Mouse (Mus musculus) MEL (cell line): ENCODE data around the gene Hoxb4.

Experiments
- CHD2 ChIP-seq: IDR thresholded peaks from 2 replicates; pipeline ENCODE4 v1.6.1; 2011; ENCODE audit warnings: low read length, improper control_type of control experiment
- CTCF ChIP-seq, 3 experiments: IDR thresholded peaks in 2 of 3; conservative IDR thresholded peaks in 1 of 3; 2 replicates each; pipeline ENCODE4 v1.5.1; 2011 to 2012; ENCODE audit warnings: low read length in 3 of 3, low read depth in 2 of 3, mild to moderate bottlenecking in 2 of 3, improper control_type of control experiment in 1 of 3, inconsistent platforms in 1 of 3, mixed read lengths in 1 of 3, moderate library complexity in 1 of 3; ENCODE audit not compliant: control insufficient read depth in 1 of 3, insufficient read depth in 1 of 3, poor library complexity in 1 of 3, severe bottlenecking in 1 of 3
- EP300 ChIP-seq, 2 experiments: IDR thresholded peaks; 2 replicates each; pipeline ENCODE4 v1.6.1; 2011; ENCODE audit warnings: improper control_type of control experiment in 2 of 2, low read length in 2 of 2, low read depth in 1 of 2, mild to moderate bottlenecking in 1 of 2
- ETS1 ChIP-seq: IDR thresholded peaks from 2 replicates; pipeline ENCODE4 v1.6.1; 2012; ENCODE audit warnings: low read depth, mild to moderate bottlenecking, inconsistent platforms, low read length, improper control_type of control experiment, moderate library complexity
- KAT2A ChIP-seq: conservative IDR thresholded peaks from 2 replicates; pipeline ENCODE4 v1.6.1; 2012; ENCODE audit warnings: low read depth, low read length, improper control_type of control experiment, inconsistent platforms
- MEF2A ChIP-seq: IDR thresholded peaks from 2 replicates; pipeline ENCODE4 v1.6.1; 2014; ENCODE audit warnings: low read depth, mild to moderate bottlenecking, inconsistent platforms, low read length, improper control_type of control experiment; ENCODE audit not compliant: poor library complexity, insufficient replicate concordance, severe bottlenecking; ENCODE audit errors: extremely low read depth
- MXI1 ChIP-seq: IDR thresholded peaks from 2 replicates; pipeline ENCODE4 v1.6.1; 2011; ENCODE audit warnings: mild to moderate bottlenecking, low read depth, low read length, improper control_type of control experiment
- POLR2A ChIP-seq, 2 experiments: IDR thresholded peaks; 2 replicates each; pipeline ENCODE4 v1.6.1; 2011 to 2012; ENCODE audit warnings: low read length in 2 of 2, mild to moderate bottlenecking in 2 of 2, control low read depth in 1 of 2, improper control_type of control experiment in 1 of 2, low read depth in 1 of 2, moderate library complexity in 1 of 2; ENCODE audit not compliant: control insufficient read depth in 1 of 2, insufficient read depth in 1 of 2, poor library complexity in 1 of 2
- POLR2AphosphoS2 ChIP-seq: IDR thresholded peaks from 2 replicates; pipeline ENCODE4 v1.6.1; 2011; ENCODE audit warnings: low read length, improper control_type of control experiment
- TCF12 ChIP-seq: IDR thresholded peaks from 2 replicates; pipeline ENCODE4 v1.6.1; 2014; ENCODE audit warnings: low read depth, mild to moderate bottlenecking, inconsistent platforms, low read length, improper control_type of control experiment, moderate library complexity
- USF1 ChIP-seq: IDR thresholded peaks from 2 replicates; pipeline ENCODE4 v1.6.1; 2014; ENCODE audit warnings: low read depth, mild to moderate bottlenecking, inconsistent platforms, low read length, improper control_type of control experiment, moderate library complexity
- ZNF384 ChIP-seq: IDR thresholded peaks from 2 replicates; pipeline ENCODE4 v1.6.1; 2012; ENCODE audit warnings: low read depth, mild to moderate bottlenecking, inconsistent platforms, low read length, improper control_type of control experiment

- TF ChIP-seq MXI1 (no peak), MEF2A (no peak), POLR2AphosphoS2 (no peak), CTCF (IDR thresholded peaks at IDR 0.05 in 2 of 3, conservative IDR thresholded peaks at IDR 0.05 in 1 of 3; ENCODE audit: control insufficient read depth in 1 of 3, insufficient read depth in 1 of 3, low read depth in 2 of 3, low read length in 3 of 3, poor library complexity in 1 of 3, severe bottlenecking in 1 of 3) (no peak), EP300 (IDR thresholded peaks at IDR 0.05; ENCODE audit: low read depth in 1 of 2, low read length in 2 of 2) (no peak), ZNF384 (no peak), TCF12 (no peak), USF1 (no peak), POLR2A (IDR thresholded peaks at IDR 0.05; ENCODE audit: control insufficient read depth in 1 of 2, insufficient read depth in 1 of 2, low read depth in 1 of 2, low read length in 2 of 2, poor library complexity in 1 of 2) (no peak), CHD2 (no peak), KAT2A (no peak), ETS1 (no peak)
Measured at GRCm38 (mm10) chr11:96353939-96354338, 35.9 kb downstream of the Hoxb4 start.
